Mouse (Mus musculus) midbrain, embryonic 11.5 days (tissue): ENCODE results near the gene Myom1. TPM values are rescaled to one million over a fixed set of nuclear protein-coding genes. Genes with fewer than 3 reads are reported as not detected.
A peak's percentile ranks its signal among the peaks of the same experiment; 100 is the strongest.

Source experiments
- ATAC-seq: fragments of 200-750 bp; cut with Nextera tagmentation; 2 replicates; pipeline ENCODE4 v1.8.0; 2017; ENCODE audit warnings: moderate TSS enrichment, moderate library complexity; ENCODE audit not compliant: low FRiP score
- DNase-seq: peaks from one replicate; pipeline ENCODE4 v3.0.0; 2015; ENCODE audit warnings: low spot score; ENCODE audit errors: missing footprints
- H3K27ac ChIP-seq: fragments of 300-500 bp; sonication (generic); 2 replicates; pipeline ENCODE4 v1.5.1; 2014; ENCODE audit warnings: low read depth, low read length
- H3K27me3 ChIP-seq: fragments of 300-500 bp; sonication (generic); 2 replicates; pipeline ENCODE4 v1.6.1; 2014; ENCODE audit warnings: mild to moderate bottlenecking, low read length, moderate library complexity, mixed read lengths; ENCODE audit not compliant: control insufficient read depth, insufficient read depth
- H3K36me3 ChIP-seq: fragments of 300-500 bp; sonication (generic); 2 replicates; pipeline ENCODE4 v1.6.1; 2014; ENCODE audit warnings: mild to moderate bottlenecking, low read length, moderate library complexity, mixed read lengths; ENCODE audit not compliant: control insufficient read depth, insufficient read depth
- H3K4me1 ChIP-seq: fragments of 300-500 bp; sonication (generic); 2 replicates; pipeline ENCODE4 v1.6.1; 2014; ENCODE audit warnings: low read length; ENCODE audit not compliant: control insufficient read depth, insufficient read depth
- H3K4me2 ChIP-seq: fragments of 300-500 bp; sonication (generic); 2 replicates; pipeline ENCODE4 v1.6.1; 2014; ENCODE audit warnings: mild to moderate bottlenecking, moderate library complexity
- H3K4me3 ChIP-seq: fragments of 300-500 bp; sonication (generic); 2 replicates; pipeline ENCODE4 v1.5.1; 2014; ENCODE audit warnings: low read depth, low read length
- H3K9ac ChIP-seq: fragments of 300-500 bp; sonication (generic); 2 replicates; pipeline ENCODE4 v1.6.1; 2014; ENCODE audit warnings: low read length
- H3K9me3 ChIP-seq: fragments of 300-500 bp; sonication (generic); 2 replicates; pipeline ENCODE4 v1.6.1; 2016; ENCODE audit warnings: low read length; ENCODE audit not compliant: control insufficient read depth
- WGBS: fragments of 180-500 bp; shearing (Covaris S2); extraction: QIAGEN DNeasy Blood & Tissue Kit; methylation state at CpG from one replicate; pipeline ENCODE4 v1.1.7; 2014; 5-methylcytosine and 5-hydroxymethylcytosine counted together
- polyA plus RNA-seq: library from polyadenylated mRNA; unstranded; fragments of >200 nt; fragmentation: Nextera tagmentation; extraction: Ambion mirVana; gene quantifications from 2 replicates; pipeline ENCODE4 v1.2.1, GENCODE M21; 2014

Gene Myom1
- polyA plus RNA-seq, 1 experiment from 2014 or later = 1.3 TPM

DNA sequence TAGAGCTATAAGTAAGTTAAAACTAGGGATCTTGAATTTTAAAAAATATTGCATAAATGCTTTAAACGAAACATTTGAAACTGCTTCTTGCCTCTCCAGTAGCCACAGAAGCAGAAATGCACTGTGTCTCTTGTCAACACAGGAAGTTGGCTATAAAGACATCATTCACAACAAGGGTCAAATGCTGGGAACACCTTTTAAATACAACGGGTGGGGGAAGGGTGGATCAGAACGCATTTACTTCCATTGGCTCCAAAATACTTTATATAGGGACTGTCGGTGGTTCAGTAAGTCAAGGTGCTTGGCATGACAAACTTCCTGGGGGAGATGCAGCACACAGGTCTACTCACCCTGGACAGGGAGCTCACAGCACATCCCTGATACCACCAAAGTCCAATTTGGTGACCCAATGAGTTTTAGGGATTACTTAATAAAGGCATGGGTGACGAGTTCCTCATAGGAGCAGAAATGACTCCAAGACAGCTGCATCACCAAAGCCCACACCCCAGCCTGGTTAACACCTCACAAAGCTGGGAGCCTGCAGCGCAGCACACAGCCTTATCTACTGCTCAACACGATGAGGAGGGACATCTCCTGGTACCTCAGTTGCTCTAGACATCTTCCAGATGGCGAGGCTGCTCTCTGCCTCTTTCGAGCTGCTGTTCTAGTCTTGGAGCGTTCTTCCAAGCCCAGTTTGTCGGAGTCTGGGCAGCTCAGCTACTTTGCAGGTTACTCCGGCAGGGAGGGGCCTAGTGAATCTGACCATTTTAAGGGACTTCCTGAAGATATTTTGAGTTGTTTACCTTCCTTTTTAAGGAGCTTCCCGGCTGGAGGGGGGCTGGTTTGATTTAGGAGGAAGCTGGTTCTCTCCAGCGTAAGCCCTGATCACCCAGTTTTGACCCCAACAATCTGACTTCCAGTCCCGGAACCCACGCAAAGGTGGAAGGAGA lies 134.2 kb downstream of the Myom1 start:
- Histone ChIP-seq H3K36me3 (no peaks in the 10 kb centered on the region), H3K4me3 (no peak overlapping the region), H3K27me3 (no peaks in the 10 kb centered on the region), H3K9me3 (no peaks in the 10 kb centered on the region), H3K9ac (no peak overlapping the region), H3K4me2 (no peak overlapping the region), H3K27ac (no peak overlapping the region), H3K4me1 (no peaks in the 10 kb centered on the region)
- ATAC-seq (no peak), DNase-seq (no peak)
- WGBS = 90% methylated on average over 16 of the region's 16 CpGs

DNA sequence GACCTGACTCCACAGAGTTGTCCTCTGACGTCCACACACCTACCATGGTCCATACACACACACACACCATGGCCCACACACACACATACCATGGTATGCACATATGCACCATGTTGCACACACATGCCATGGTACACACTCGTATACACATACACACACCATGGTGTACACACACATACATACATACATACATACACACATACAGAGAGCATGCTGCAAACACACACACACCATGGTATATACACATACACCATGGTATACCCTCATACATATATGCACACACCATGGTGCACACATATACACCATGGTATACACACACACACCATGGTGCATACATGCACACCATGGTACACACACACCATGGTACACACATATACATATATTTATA lies 134.9 kb downstream of the Myom1 start:
- no peak for DNase-seq
- 85% methylated on average over 2 of the region's 2 CpGs for WGBS

DNA sequence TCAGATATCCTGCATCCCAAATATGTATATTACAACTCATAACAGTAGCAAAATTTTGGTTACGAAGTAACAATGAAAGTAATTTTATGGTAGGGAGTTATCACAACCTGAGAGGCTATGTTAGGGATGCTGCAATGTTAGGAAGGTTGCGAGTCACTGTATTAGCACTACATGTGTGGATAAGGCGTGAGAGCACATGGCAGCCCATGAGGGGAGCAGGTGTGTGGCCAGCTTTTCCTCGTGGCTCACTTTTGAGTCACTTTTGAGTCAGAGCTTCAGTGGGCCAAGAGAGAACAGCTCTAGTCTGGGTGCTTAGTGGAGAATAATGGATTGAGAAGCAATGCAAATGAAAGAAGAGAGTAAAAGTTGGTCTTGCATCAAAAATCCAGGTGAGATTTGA lies 139.6 kb downstream of the Myom1 start:
- Histone ChIP-seq H3K36me3 (no peaks in the 10 kb centered on the region), H3K9ac (no peak overlapping the region), H3K4me1 (no peaks in the 10 kb centered on the region), H3K4me3 (no peak overlapping the region), H3K27me3 (no peaks in the 10 kb centered on the region), H3K9me3 (no peaks in the 10 kb centered on the region), H3K4me2 (no peak overlapping the region), H3K27ac (no peak overlapping the region)
- 89% methylated on average over 4 of the region's 4 CpGs for WGBS
- DNase-seq (no peak), ATAC-seq (no peak)

More for the DNA sequence above, 134.9 kb downstream of the Myom1 start:
- no peak for ATAC-seq
- no peaks in the 10 kb centered on the region for H3K36me3 ChIP-seq
- no peaks in the 10 kb centered on the region for H3K9me3 ChIP-seq
- no peaks in the 10 kb centered on the region for H3K4me1 ChIP-seq
- H3K9ac ChIP-seq = no peak overlapping the region
- no peak overlapping the region for H3K27ac ChIP-seq
- H3K4me2 ChIP-seq = no peak overlapping the region
- H3K27me3 ChIP-seq = no peaks in the 10 kb centered on the region
- no peak overlapping the region for H3K4me3 ChIP-seq

DNA sequence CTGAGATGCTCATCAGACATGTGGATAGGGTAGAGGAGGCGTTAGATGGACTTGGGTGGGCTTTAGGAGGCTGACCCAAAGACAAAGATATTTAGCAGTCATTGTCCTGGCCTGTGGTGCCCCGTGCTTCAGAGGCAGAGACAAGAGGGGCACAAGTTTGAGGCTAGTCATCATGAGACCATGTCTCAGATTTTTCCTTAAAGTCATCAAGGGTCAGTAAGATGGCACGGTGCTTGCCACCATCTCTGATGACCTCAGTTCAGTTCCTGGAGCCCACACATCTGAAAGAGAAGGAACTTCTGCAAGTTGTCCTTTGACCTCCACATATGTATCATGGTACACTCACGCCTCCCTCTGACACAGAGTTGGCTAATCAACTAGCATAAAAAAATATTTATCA lies 140.7 kb downstream of the Myom1 start:
- DNase-seq = peak; percentile 53
- Histone ChIP-seq H3K27me3 (no peaks in the 10 kb centered on the region), H3K9ac (no peak overlapping the region), H3K27ac (no peak overlapping the region), H3K9me3 (no peaks in the 10 kb centered on the region), H3K36me3 (no peaks in the 10 kb centered on the region), H3K4me2 (no peak overlapping the region), H3K4me3 (no peak overlapping the region), H3K4me1 (no peaks in the 10 kb centered on the region)
- WGBS = 87% methylated on average over 4 of the region's 4 CpGs
- ATAC-seq = no peak

DNA sequence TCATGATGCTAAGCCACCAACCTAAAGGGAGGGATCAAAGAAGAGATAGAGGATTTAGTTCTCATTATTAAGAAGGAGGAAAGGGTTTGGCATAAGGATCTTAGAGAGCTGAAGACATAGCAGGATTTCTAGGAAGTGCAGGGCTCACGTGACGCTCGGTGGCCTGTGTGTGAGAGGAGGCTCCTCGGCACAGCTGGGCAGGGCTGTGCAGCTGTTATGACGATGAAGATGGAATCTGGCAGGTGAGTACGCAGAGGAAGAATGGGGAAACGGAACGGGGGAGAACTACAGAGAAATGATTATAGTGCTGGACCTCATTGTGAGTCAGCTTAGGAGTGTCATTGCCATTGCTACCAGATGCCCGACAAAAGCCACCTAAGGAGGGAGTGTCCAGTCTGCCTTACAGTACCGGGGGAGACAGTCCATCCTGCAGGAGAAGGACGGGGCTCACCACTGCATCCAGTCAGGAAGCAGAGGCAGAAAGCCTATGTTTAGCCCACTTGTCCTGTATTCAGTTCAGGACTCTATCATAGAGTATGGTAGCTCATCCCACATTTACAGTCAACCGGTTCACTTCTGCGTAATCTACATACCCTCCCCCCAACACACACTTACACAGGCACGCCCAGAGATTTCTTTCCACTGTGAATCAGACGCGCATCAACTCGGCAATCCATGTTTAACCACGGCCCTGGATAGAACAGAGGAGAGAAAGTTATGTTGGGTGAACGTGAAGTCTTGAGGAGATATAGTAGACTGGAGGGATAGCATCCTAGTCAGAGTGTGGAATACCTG lies 142.1 kb downstream of the Myom1 start:
- 91% methylated on average over 19 of the region's 19 CpGs for WGBS

DNA sequence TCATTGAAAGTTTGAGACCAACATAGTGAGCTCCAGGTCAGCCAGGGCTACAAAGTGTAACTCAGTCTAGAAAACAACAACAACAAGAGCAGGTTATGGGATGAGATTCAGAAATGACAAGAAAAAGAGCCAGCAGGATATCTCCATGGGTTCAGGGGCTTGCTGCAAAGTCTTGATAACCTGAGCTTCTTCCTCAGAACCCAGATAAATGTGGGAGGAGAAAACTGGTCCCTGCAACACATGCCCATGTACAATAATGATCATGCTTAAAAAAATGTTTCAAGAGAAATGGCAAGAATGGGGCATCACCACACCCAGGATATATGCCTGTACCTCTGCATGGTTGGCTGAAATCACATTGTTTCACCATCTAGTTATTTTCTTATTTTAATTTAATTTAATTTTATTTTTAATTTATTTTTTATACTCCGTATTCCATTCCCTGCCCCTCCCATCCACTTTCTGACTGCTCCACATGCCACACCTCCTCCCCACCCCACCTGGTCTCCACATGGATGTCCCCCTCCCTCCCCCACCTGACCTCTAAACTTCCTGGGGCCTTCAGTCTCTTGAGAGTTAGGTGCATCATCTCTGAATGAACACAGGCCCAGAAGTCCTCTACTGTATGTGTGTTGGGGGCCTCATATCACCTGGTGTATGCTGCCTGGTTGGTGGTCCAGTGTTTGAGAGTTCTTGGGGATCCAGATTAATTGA lies 143.0 kb downstream of the Myom1 start:
- H3K4me2 ChIP-seq = no peak overlapping the region
- H3K4me3 ChIP-seq = no peak overlapping the region
- H3K9ac ChIP-seq = no peak overlapping the region
- WGBS = 97% methylated on average over 1 of the region's 1 CpGs
- ATAC-seq (no peak), DNase-seq (no peak)
- no peak overlapping the region for H3K27ac ChIP-seq
- no peaks in the 10 kb centered on the region for H3K9me3 ChIP-seq
- no peaks in the 10 kb centered on the region for H3K36me3 ChIP-seq
- H3K27me3 ChIP-seq = no peaks in the 10 kb centered on the region
- no peaks in the 10 kb centered on the region for H3K4me1 ChIP-seq

More for the DNA sequence above, 142.1 kb downstream of the Myom1 start:
- no peak overlapping the region for H3K4me3 ChIP-seq
- ATAC-seq (no peak), DNase-seq (peak; percentile 66)
- no peak overlapping the region for H3K9ac ChIP-seq
- no peak overlapping the region for H3K4me2 ChIP-seq
- no peaks in the 10 kb centered on the region for H3K4me1 ChIP-seq
- H3K9me3 ChIP-seq = no peaks in the 10 kb centered on the region
- no peaks in the 10 kb centered on the region for H3K27me3 ChIP-seq
- H3K27ac ChIP-seq = no peak overlapping the region
- H3K36me3 ChIP-seq = no peaks in the 10 kb centered on the region

DNA sequence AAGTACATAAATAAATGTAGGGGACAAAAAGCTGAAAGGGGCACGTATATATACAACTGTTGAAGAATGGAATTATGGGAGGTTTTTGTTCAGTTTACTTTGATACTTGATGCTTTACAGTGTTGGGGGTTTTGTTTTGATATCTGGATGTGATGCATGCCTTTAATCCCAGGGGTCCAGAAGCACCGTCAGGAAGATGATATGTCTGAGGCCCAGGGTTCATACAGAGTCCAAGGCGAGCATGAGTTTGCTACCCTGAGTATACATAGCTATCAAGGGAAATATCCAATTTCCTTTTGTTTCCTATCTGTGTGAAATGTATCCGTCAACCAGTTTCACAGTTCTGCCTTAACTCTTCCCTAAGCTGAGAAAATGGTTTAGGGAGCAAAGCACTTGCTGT lies 150.9 kb downstream of the Myom1 start:
- no peaks in the 10 kb centered on the region for H3K27me3 ChIP-seq
- no peaks in the 10 kb centered on the region for H3K9me3 ChIP-seq
- H3K4me2 ChIP-seq = no peak overlapping the region
- DNase-seq (no peak), ATAC-seq (no peak)
- H3K9ac ChIP-seq = no peak overlapping the region
- H3K27ac ChIP-seq = no peak overlapping the region
- H3K36me3 ChIP-seq = no peaks in the 10 kb centered on the region
- no peaks in the 10 kb centered on the region for H3K4me1 ChIP-seq
- no peak overlapping the region for H3K4me3 ChIP-seq
- WGBS = 60% methylated on average over 4 of the region's 4 CpGs

DNA sequence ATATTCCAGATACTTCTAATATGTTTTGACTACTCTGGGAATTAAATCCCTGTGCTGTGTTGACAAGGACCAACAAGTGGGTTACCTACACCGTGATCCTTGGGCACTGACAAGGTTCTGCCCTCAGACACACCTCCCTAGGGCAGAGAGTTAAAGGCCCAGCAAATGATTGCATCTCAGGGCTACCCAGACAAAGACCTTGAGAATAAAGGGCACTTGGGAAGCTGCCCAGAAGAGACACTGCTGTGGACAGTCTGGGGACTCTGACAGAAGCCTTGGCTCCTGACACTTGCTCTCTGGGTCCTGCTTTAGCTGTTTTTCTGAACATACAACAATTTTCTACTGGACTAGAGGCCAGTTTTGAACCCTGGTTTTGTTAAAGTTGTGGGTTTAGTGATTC lies 152.8 kb downstream of the Myom1 start:
- Histone ChIP-seq H3K27me3 (no peaks in the 10 kb centered on the region), H3K27ac (no peak overlapping the region)
- WGBS = 78% methylated on average over 1 of the region's 1 CpGs

More for the DNA sequence above, 152.8 kb downstream of the Myom1 start:
- DNase-seq (no peak), ATAC-seq (no peak)
- H3K4me2 ChIP-seq = no peak overlapping the region
- H3K4me1 ChIP-seq = peaks cover 4% of the 10 kb centered on the region; the same call in 1 of the 2 replicates
- H3K36me3 ChIP-seq = no peaks in the 10 kb centered on the region
- H3K9ac ChIP-seq = no peak overlapping the region
- no peak overlapping the region for H3K4me3 ChIP-seq
- no peaks in the 10 kb centered on the region for H3K9me3 ChIP-seq
